Mouse (Mus musculus): ENCODE data around the gene Mrpl44. TPM values are rescaled to one million over a fixed set of nuclear protein-coding genes. Genes with fewer than 3 reads are reported as not detected.

The Mrpl44 gene
- total and polyA plus RNA-seq, 2 experiments from 2014 or later: 24.9 to 36.0 TPM

- no peak for DNase-seq (ENCODE audit: low spot score)
- H3K9ac ChIP-seq (replicated peaks; ENCODE audit: low read length, poor library complexity, severe bottlenecking): no peak overlapping the region
- H3K36me3 ChIP-seq (ENCODE audit: insufficient read depth, low read length): 0 out of 2 replicates have a peak, but pooled peaks cover 3% of the 10 kb centered on the region
- no peak overlapping the region for H3K4me3 ChIP-seq (ENCODE audit: low read depth, low read length)
- 95% methylated on average over 3 of the region's 3 CpGs for WGBS
- TF ChIP-seq CTCF (IDR thresholded peaks at IDR 0.05): no peak
- H3K27ac ChIP-seq (ENCODE audit: low read depth, low read length): no peak overlapping the region
- ATAC-seq (ENCODE audit: low FRiP score): no peak
- H3K27me3 ChIP-seq (ENCODE audit: insufficient read depth, low read length): no peaks in the 10 kb centered on the region
- no peaks in the 10 kb centered on the region for H3K4me1 ChIP-seq (ENCODE audit: insufficient read depth, low read length)
- H3K9me3 ChIP-seq (ENCODE audit: low read length): no peaks in the 10 kb centered on the region
- no peak overlapping the region for H3K4me2 ChIP-seq (ENCODE audit: low read depth, low read length, poor library complexity, severe bottlenecking)
Measured at GRCm38 (mm10) chr1:79815446-79815845, 39.6 kb downstream of the Mrpl44 start.

GRCm38 (mm10) chr1:79819296-79819879 lies 43.6 kb downstream of the Mrpl44 start:
- 92% methylated on average over 11 of the region's 11 CpGs for WGBS
- TF ChIP-seq CTCF (IDR thresholded peaks at IDR 0.05): no peak
- H3K4me1 ChIP-seq (ENCODE audit: insufficient read depth, low read length): no peaks in the 10 kb centered on the region
- H3K27me3 ChIP-seq (ENCODE audit: insufficient read depth, low read length): no peaks in the 10 kb centered on the region
- H3K9ac ChIP-seq (replicated peaks; ENCODE audit: low read length, poor library complexity, severe bottlenecking): no peak overlapping the region
- DNase-seq (ENCODE audit: low spot score) (no peak), ATAC-seq (ENCODE audit: low FRiP score) (no peak)
- no peak overlapping the region for H3K4me2 ChIP-seq (ENCODE audit: low read depth, low read length, poor library complexity, severe bottlenecking)
- no peaks in the 10 kb centered on the region for H3K9me3 ChIP-seq (ENCODE audit: low read length)
- H3K36me3 ChIP-seq (ENCODE audit: insufficient read depth, low read length): no peaks in the 10 kb centered on the region
- no peak overlapping the region for H3K27ac ChIP-seq (ENCODE audit: low read depth, low read length)
- no peak overlapping the region for H3K4me3 ChIP-seq (ENCODE audit: low read depth, low read length)

GRCm38 (mm10) chr1:79822806-79823525 lies 47.1 kb downstream of the Mrpl44 start:
- H3K4me1 ChIP-seq (ENCODE audit: insufficient read depth, low read length): no peaks in the 10 kb centered on the region
- H3K9ac ChIP-seq (replicated peaks; ENCODE audit: low read length, poor library complexity, severe bottlenecking): no peak overlapping the region
- 71% methylated on average over 13 of the region's 13 CpGs for WGBS
- no peak overlapping the region for H3K4me2 ChIP-seq (ENCODE audit: low read depth, low read length, poor library complexity, severe bottlenecking)
- no peak overlapping the region for H3K4me3 ChIP-seq (ENCODE audit: low read depth, low read length)
- no peaks in the 10 kb centered on the region for H3K36me3 ChIP-seq (ENCODE audit: insufficient read depth, low read length)
- TF ChIP-seq CTCF (IDR thresholded peaks at IDR 0.05): no peak
- no peaks in the 10 kb centered on the region for H3K27me3 ChIP-seq (ENCODE audit: insufficient read depth, low read length)
- DNase-seq (ENCODE audit: low spot score) (peak; percentile 74), ATAC-seq (ENCODE audit: low FRiP score) (peak; percentile 66; the same call in 1 of the 2 replicates)
- H3K9me3 ChIP-seq (ENCODE audit: low read length): no peaks in the 10 kb centered on the region
- H3K27ac ChIP-seq (ENCODE audit: low read depth, low read length): no peak overlapping the region

- H3K9me3 ChIP-seq (ENCODE audit: low read length): no peaks in the 10 kb centered on the region
- 72% methylated on average over 14 of the region's 14 CpGs for WGBS
- DNase-seq (ENCODE audit: low spot score): no peak
- ATAC-seq (ENCODE audit: low FRiP score): no peak
- no peaks in the 10 kb centered on the region for H3K4me1 ChIP-seq (ENCODE audit: insufficient read depth, low read length)
- H3K36me3 ChIP-seq (ENCODE audit: insufficient read depth, low read length): no peaks in the 10 kb centered on the region
- no peak overlapping the region for H3K9ac ChIP-seq (replicated peaks; ENCODE audit: low read length, poor library complexity, severe bottlenecking)
- no peak for TF ChIP-seq CTCF (IDR thresholded peaks at IDR 0.05)
- no peaks in the 10 kb centered on the region for H3K27me3 ChIP-seq (ENCODE audit: insufficient read depth, low read length)
- peak overlapping the region; percentile 55 for H3K27ac ChIP-seq (ENCODE audit: low read depth, low read length)
- H3K4me2 ChIP-seq (ENCODE audit: low read depth, low read length, poor library complexity, severe bottlenecking): no peak overlapping the region
- H3K4me3 ChIP-seq (ENCODE audit: low read depth, low read length): no peak overlapping the region
Measured at GRCm38 (mm10) chr1:79823951-79824633, 48.3 kb downstream of the Mrpl44 start.

Other genes starting within 250 kb of the Mrpl44 start
- gene Ap1s3, start 104.0 kb upstream of the Mrpl44 start, total RNA-seq (2014; rRNA removed): 0.57 and 0.82 TPM in 2 replicates
- gene Ap1s3, start 104.0 kb upstream of the Mrpl44 start, polyA plus RNA-seq (2015; fragmentation: Nextera tagmentation; extraction: Ambion mirVana): 0.12 and 0.35 TPM in 2 replicates
- gene Wdfy1, start 125 bp downstream of the Mrpl44 start, total RNA-seq (2014; rRNA removed): 104 and 111 TPM in 2 replicates
- gene Wdfy1, start 125 bp downstream of the Mrpl44 start, polyA plus RNA-seq (2015; fragmentation: Nextera tagmentation; extraction: Ambion mirVana): 94.9 and 98.1 TPM in 2 replicates
- gene Serpine2, start 85.2 kb downstream of the Mrpl44 start, total RNA-seq (2014; rRNA removed): 254 TPM in 2 replicates
- 386 and 444 TPM in 2 replicates for gene Serpine2, start 85.2 kb downstream of the Mrpl44 start, polyA plus RNA-seq (2015; fragmentation: Nextera tagmentation; extraction: Ambion mirVana)

Data from midbrain, postnatal 0 days (tissue).